In genomic region chr13:51616417-51617044, GRCm38 (mm10) we compare ENCODE assay signal across 9 mouse cellular contexts. TPM values are rescaled to one million over a fixed set of nuclear protein-coding genes. Genes with fewer than 3 reads are reported as not detected.
DNase-seq lines count a peak whose midpoint lies in the region; ATAC-seq and TF ChIP-seq lines count a peak whose summit lies in the region.
"Had no signal": no experiment of that assay in that cellular context is flagged by ENCODE, and none has a peak within 500 bp of the region (broad histone marks: within the 10 kb centered on the region; RNA-seq: fewer than 3 reads in every experiment).

No protein-coding gene starts in this region.

- no peak overlapping the region for H3K9ac ChIP-seq in kidney, embryonic 16.5 days (replicated peaks; ENCODE audit: low read length)
- H3K9ac ChIP-seq in forebrain, embryonic 15.5 days (replicated peaks), result 0 out of 2 replicates have a peak overlapping the region, but pooled peaks have one; percentile 22
- H3K9ac ChIP-seq in liver, embryonic 11.5 days (ENCODE audit: low read depth, low read length), result no peak overlapping the region

- peak; percentile 54; the same call in 1 of the 2 replicates for ATAC-seq in kidney, embryonic 16.5 days (ENCODE audit: low FRiP score, low TSS enrichment)
- ATAC-seq in forebrain, embryonic 15.5 days (replicated peaks), result peak; percentile 81
- ATAC-seq in liver, embryonic 11.5 days (replicated peaks; ENCODE audit: low FRiP score), result no peak

- H3K36me3 ChIP-seq in kidney, embryonic 16.5 days (ENCODE audit: insufficient read depth, low read length), result no peaks in the 10 kb centered on the region
- no peaks in the 10 kb centered on the region for H3K36me3 ChIP-seq in kidney, adult 2 months (ENCODE audit: control insufficient read depth, insufficient read depth, low read length)
- H3K36me3 ChIP-seq in forebrain, embryonic 15.5 days, result no peaks in the 10 kb centered on the region
- no peaks in the 10 kb centered on the region for H3K36me3 ChIP-seq in liver, embryonic 11.5 days (ENCODE audit: control insufficient read depth, insufficient read depth, low read length)

- H3K27me3 ChIP-seq in kidney, embryonic 16.5 days (ENCODE audit: insufficient read depth, low read length), result no peaks in the 10 kb centered on the region
- no peaks in the 10 kb centered on the region for H3K27me3 ChIP-seq in kidney, adult 2 months (replicated peaks; ENCODE audit: control insufficient read depth, insufficient read depth, low read length)
- H3K27me3 ChIP-seq in forebrain, embryonic 15.5 days, result no peaks in the 10 kb centered on the region
- 0 out of 2 replicates have a peak, but pooled peaks cover 2% of the 10 kb centered on the region for H3K27me3 ChIP-seq in liver, embryonic 11.5 days (replicated peaks; ENCODE audit: control insufficient read depth, insufficient read depth, low read length)

- no peaks in the 10 kb centered on the region for H3K9me3 ChIP-seq in kidney, embryonic 16.5 days (ENCODE audit: low read length)
- no peaks in the 10 kb centered on the region for H3K9me3 ChIP-seq in forebrain, embryonic 15.5 days
- H3K9me3 ChIP-seq in liver, embryonic 11.5 days (ENCODE audit: control insufficient read depth, low read length), result no peaks in the 10 kb centered on the region

- WGBS in kidney, embryonic 16.5 days, result 16% methylated on average over 12 of the region's 12 CpGs
- 28% methylated on average over 12 of the region's 12 CpGs for WGBS in kidney, adult 2 months
- 5% methylated on average over 12 of the region's 12 CpGs for WGBS in forebrain, embryonic 15.5 days
- 17% methylated on average over 12 of the region's 12 CpGs for WGBS in liver, embryonic 11.5 days

- TF ChIP-seq POLR2A in kidney, adult 2 months (IDR thresholded peaks at IDR 0.05; ENCODE audit: low read depth, low read length), result no peak

- H3K4me3 ChIP-seq in kidney, embryonic 16.5 days (ENCODE audit: low read length), result no peak overlapping the region
- H3K4me3 ChIP-seq in kidney, adult 2 months (ENCODE audit: insufficient read depth, low read depth, low read length), result no peak overlapping the region
- no peak overlapping the region for H3K4me3 ChIP-seq in forebrain, embryonic 15.5 days
- no peak overlapping the region for H3K4me3 ChIP-seq in liver, embryonic 11.5 days (ENCODE audit: low read depth, low read length)

- no peak for DNase-seq in kidney, adult 2 months
- peak; percentile 61 for DNase-seq in layer of hippocampus, postnatal 25 days (ENCODE audit: extremely low spot score in 1 of 2, low spot score in 1 of 2)
- DNase-seq in retina, postnatal 1 day, result peak; percentile 80
- no peak for DNase-seq in thymus, adult 18-20 months
- DNase-seq in liver, embryonic 11.5 days (ENCODE audit: low spot score), result no peak
- no peak for DNase-seq in adrenal gland, adult (ENCODE audit: inconsistent age in 2 of 2, low spot score in 1 of 2)

- TF ChIP-seq CTCF in kidney, adult 2 months (conservative IDR thresholded peaks at IDR 0.05; ENCODE audit: insufficient read depth, insufficient read length, low read depth, low read length), result no peak

- H3K4me1 ChIP-seq in kidney, embryonic 16.5 days (ENCODE audit: insufficient read depth, low read length), result peaks cover 9% of the 10 kb centered on the region; the same call in 1 of the 2 replicates
- no peaks in the 10 kb centered on the region for H3K4me1 ChIP-seq in kidney, adult 2 months (ENCODE audit: control insufficient read depth, insufficient read depth, low read length)
- peaks cover 22% of the 10 kb centered on the region for H3K4me1 ChIP-seq in forebrain, embryonic 15.5 days
- no peaks in the 10 kb centered on the region for H3K4me1 ChIP-seq in liver, embryonic 11.5 days (replicated peaks; ENCODE audit: control insufficient read depth, insufficient read depth, low read length)

- H3K4me2 ChIP-seq in kidney, embryonic 16.5 days (replicated peaks; ENCODE audit: low read depth, low read length), result no peak overlapping the region
- peak overlapping the region; percentile 18 for H3K4me2 ChIP-seq in forebrain, embryonic 15.5 days (replicated peaks)
- no peak overlapping the region; the same call in 1 of the 2 replicates for H3K4me2 ChIP-seq in liver, embryonic 11.5 days

- H3K27ac ChIP-seq in kidney, embryonic 16.5 days (ENCODE audit: low read length), result no peak overlapping the region
- no peak overlapping the region for H3K27ac ChIP-seq in kidney, adult 2 months (ENCODE audit: insufficient read depth, low read depth, low read length)
- H3K27ac ChIP-seq in forebrain, embryonic 15.5 days (replicated peaks), result 0 out of 2 replicates have a peak overlapping the region, but pooled peaks have one; percentile 35
- no peak overlapping the region for H3K27ac ChIP-seq in liver, embryonic 11.5 days (ENCODE audit: low read depth, low read length)

RNA-seq across cellular contexts. Expression of gene Cks2, which starts 28.5 kb away (rescaled TPM):
- polyA plus RNA-seq in kidney, embryonic 16.5 days (2015; fragmentation: Nextera tagmentation; extraction: Ambion mirVana), result 348 and 370 TPM in 2 replicates
- 34.8 and 36.5 TPM in 2 replicates for polyA plus RNA-seq in kidney, adult 2 months (2012; rRNA removed)
- polyA plus RNA-seq in forebrain, embryonic 15.5 days (2015; fragmentation: Nextera tagmentation; extraction: Ambion mirVana), result 130 and 152 TPM in 2 replicates
- 1 to 10 TPM; 1.3 TPM for total RNA-seq in layer of hippocampus, postnatal 25 days (2021)
- 587 and 614 TPM in 2 replicates for polyA plus RNA-seq in liver, embryonic 11.5 days (2014; fragmentation: Nextera tagmentation; extraction: Ambion mirVana)

RNA-seq across cellular contexts. Expression of gene Secisbp2, which starts 35.0 kb away (rescaled TPM):
- 32.9 and 37.1 TPM in 2 replicates for polyA plus RNA-seq in kidney, embryonic 16.5 days (2015; fragmentation: Nextera tagmentation; extraction: Ambion mirVana)
- polyA plus RNA-seq in kidney, adult 2 months (2012; rRNA removed), result 23.4 and 26.1 TPM in 2 replicates
- polyA plus RNA-seq in forebrain, embryonic 15.5 days (2015; fragmentation: Nextera tagmentation; extraction: Ambion mirVana), result 33.3 and 37.7 TPM in 2 replicates
- total RNA-seq in layer of hippocampus, postnatal 25 days (2021), result 10 to 100 TPM; 17.1 to 19.6 TPM
- 28.3 and 36.1 TPM in 2 replicates for polyA plus RNA-seq in liver, embryonic 11.5 days (2014; fragmentation: Nextera tagmentation; extraction: Ambion mirVana)

RNA-seq across cellular contexts. Expression of gene Shc3, which starts 47.3 kb away (rescaled TPM):
- polyA plus RNA-seq in kidney, embryonic 16.5 days (2015; fragmentation: Nextera tagmentation; extraction: Ambion mirVana), result 0.14 and 0.31 TPM in 2 replicates
- polyA plus RNA-seq in kidney, adult 2 months (2012; rRNA removed), result 0.77 and 1.1 TPM in 2 replicates
- polyA plus RNA-seq in forebrain, embryonic 15.5 days (2015; fragmentation: Nextera tagmentation; extraction: Ambion mirVana), result 9.6 and 10.1 TPM in 2 replicates
- total RNA-seq in layer of hippocampus, postnatal 25 days (2021), result 100 to 1,000 TPM; 113 to 143 TPM
- polyA plus RNA-seq in liver, embryonic 11.5 days (2014; fragmentation: Nextera tagmentation; extraction: Ambion mirVana), result not detected in 2 replicates
- polyA plus RNA-seq: heart, embryonic 14.5 days had no signal

Comparison
In these comparisons a context has a peak if more than half of its experiments do, and no peak if none do; other contexts are left out.
1. DNase-seq: peak in layer of hippocampus, postnatal 25 days (2 of 2) and retina, postnatal 1 day (single experiment); none in kidney, adult 2 months (single experiment), thymus, adult 18-20 months (0 of 2), liver, embryonic 11.5 days (single experiment) and adrenal gland, adult (0 of 2).